Mouse (Mus musculus): ENCODE data around the gene Nmnat1.
A peak's percentile ranks its signal among the peaks of the same experiment; 100 is the strongest.
"Not testable (repeated sequence)": the region's sequence is repeated elsewhere in the genome, so short reads cannot be mapped to it uniquely, and the experiment has no call there.

Gene Nmnat1

DNA sequence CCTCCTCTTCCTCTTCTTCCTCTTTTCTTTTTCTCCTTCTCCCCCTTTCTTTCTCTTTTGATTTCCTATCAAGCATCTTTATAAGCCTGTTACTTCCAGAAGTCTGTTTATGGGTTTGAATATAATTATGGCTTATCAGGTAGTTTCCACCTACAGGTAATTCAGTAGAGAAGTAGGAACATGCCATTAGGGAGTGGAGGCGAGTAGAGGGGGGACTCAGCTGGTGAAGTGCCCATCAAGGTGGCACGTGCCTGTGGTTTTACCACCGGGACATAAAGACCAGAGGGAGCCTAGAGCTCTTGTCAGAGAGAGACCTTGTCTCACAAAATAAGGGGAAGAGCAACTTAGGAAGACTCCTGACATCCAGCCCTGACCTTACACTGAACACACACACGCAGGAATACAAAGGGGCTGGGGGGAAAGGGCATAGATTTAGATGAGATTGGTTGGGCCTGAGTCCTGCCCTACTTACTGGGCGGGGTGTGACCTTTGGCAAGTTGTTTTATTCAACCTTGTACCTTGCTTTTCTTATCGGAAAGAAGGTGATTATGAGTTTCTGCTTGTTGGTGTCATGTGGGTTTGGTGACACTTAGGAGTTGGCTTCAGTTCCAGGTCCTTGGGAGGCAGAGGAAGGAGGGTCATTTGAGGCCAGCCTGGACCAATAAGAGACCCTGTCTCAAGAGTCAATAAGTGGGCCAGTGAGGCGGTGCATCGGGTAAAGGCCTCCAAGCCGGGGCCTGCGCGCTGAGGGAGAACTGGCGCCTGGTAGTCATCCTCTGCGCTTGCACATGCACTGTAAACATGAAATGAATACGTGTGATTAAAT is 4.6 kb upstream of the Nmnat1 start:
- DNase-seq: no peak

DNA sequence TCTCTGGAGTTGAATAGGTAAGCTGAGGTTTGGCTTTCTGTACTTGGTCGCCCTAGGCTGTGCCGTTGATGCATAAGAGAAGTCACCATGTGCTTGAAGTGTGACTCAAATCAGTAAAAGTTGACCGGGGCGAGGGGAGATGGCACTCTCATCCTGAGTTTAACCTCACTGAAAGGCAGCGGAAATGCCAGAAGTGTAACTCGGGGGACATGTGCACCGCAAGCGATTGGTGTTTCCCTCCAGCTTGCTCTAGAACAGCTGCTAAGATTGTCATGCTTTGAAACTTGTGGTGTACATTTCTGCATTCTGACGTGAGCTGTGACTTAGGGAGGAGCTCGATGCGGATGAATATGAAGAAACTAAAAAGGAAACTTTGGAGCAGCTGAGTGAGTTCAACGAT is 2.7 kb upstream of the Nmnat1 start:
- DNase-seq: no peak

DNA sequence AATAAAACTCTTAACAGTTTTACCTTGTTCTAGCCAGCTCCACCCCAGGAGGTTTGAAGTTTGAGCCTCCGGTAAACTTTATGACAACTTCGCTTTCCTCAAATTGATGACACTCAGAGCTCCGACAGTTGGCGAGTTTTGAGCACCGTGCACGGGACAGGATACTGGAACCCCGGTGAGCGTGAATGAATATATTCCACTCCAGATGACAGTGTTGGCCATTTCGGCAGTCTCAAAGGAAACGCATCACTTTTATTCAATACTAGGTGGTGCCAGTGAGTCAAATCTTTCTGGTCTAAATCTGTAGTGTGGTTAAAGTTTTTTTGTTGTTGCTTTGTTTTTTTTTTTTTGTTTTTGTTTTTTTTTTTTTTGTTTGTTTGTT is 814 bp upstream of the Nmnat1 start:
- peak in 1 of 2 experiments; percentile 22 for DNase-seq

DNA sequence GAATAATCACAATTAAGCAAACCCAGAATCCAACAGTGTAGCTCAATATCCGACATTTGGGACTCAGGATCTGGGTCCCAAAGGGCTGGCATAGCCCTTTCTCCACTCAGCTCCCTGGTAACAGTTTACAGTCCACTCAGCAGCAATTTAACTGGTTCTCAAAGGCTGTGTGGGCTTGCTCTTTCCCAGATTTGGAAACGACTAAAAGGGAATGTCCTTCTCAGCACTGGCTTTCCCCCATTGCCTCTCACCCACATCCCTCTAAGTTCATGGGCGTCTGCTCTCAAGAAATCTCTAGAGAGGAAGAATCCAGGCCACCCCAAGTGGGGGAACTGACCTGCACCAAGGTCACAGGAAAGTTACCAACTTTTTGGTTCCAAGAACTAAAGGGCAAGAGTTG is 436 bp downstream of the Nmnat1 start:
- no peak for DNase-seq

DNA sequence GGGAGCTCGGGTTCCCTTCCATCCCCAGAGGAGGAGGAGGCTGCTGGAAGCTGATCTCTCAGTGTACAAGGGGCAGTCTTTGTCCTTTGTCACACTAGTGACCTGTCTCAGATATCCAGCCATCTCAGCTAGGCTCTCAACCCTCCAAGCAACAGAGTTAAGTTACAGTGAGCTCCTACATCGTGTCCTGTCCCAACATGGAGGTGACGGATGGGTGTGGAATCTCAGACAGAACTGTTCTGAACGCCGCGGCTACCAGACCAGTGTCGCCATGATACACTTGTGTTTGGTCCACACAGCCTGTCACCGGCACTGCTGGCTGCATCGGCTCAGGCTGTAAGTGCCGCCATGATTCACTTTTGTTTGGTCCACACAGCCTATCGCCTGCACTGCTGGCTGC is 7.9 kb downstream of the Nmnat1 start, which contains the start of gene Tmem274:
TSS of gene Tmem274 (plus strand) at position 301 of the 400 bp plus-strand sequence.
- no peak for DNase-seq

DNA sequence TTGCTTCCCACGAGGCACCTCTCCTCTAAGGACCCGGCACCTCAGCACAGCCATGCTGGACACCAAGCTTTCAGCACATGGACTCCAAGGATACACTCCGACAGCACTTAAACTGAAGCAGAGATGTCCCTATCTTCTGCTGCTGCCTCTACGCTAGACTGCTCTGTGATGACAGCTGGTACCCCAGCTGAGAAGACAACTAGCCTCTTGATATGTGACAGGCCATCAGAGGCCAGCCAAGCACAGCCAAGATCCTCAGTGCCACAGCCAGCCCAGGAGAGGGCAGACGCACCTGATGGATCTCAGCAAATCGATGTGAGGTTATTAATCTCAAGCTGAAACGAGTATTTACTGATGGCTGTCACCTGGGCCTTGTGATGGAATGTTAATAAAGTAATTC is 9.9 kb downstream of the Nmnat1 start:
- no peak for DNase-seq

DNA sequence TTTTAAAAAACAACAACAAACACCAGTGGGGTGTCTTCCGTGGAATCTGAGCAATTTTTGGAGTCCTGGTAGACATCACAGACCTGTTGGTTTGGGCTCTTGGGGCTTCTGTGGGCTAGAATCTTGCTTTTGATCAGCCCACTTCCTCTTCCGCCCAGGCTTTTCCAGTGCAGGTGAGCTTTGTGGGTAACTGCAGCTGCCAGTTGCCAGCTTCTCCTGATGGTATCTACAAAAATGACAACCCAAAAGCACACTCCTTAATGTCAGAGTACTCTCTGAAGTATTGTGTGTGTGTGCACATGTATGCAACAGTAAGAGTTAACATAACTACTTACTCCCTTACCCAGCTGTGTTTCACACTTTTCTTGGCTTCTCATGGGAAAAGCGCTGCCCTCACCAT is 15.4 kb downstream of the Nmnat1 start:
- no peak for DNase-seq

DNA sequence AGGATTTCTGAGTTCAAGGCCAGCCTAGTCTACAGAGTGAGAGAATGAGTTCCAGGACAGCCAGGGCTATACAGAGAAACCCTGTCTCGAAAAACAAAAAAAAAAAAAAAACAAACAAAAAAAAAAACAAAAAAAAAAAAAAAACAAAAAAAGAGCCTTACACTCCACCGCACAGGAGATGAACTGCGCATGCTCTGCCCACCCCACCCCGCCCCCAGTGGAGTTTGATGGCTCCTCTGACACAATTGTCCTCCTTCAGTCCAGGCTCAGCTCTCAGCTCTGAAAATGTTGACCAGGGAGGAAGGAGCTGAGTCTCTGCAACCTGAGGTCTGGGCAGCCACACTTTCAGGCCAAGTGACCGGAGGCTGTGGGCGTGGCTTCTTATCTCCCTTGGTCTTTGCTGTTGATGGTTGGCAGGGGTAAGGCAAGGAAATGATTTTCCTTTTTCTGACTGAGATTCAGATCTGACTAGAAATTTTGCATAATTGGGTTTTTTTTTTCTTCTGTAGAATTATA is 21.5 kb downstream of the Nmnat1 start:
- DNase-seq: no peak

DNA sequence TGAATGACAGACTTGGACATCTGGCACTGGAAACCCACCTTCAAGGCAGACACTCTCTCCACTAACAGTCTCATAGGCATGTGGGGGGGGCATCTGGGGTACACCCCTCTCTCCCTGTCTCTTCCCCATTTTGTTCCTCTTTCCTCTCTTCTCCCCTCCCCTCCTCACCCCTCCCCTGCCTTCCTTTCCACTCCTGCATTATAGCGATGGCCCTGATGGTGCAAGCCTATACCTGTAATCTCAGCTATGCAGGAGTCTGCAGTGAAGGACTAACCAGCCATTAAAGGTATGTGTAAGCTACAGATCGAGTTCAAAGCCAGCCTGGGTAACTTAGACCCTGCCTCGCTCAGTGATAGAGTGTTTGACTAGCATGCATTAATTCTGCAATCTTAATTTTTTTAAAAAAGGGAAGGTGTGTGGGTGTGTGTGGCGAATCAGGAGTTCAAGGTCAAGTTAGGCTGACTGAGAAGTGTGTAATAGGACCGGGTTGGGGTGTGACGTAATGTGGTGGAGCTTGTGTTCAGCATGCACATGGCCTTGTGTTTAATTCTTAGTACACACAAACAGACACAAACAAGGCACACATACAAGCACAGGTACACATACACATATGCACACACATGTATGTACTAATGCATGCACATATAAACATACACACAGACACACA is 22.6 kb downstream of the Nmnat1 start:
- peak in 1 of 2 experiments; percentile 23 for DNase-seq

DNA sequence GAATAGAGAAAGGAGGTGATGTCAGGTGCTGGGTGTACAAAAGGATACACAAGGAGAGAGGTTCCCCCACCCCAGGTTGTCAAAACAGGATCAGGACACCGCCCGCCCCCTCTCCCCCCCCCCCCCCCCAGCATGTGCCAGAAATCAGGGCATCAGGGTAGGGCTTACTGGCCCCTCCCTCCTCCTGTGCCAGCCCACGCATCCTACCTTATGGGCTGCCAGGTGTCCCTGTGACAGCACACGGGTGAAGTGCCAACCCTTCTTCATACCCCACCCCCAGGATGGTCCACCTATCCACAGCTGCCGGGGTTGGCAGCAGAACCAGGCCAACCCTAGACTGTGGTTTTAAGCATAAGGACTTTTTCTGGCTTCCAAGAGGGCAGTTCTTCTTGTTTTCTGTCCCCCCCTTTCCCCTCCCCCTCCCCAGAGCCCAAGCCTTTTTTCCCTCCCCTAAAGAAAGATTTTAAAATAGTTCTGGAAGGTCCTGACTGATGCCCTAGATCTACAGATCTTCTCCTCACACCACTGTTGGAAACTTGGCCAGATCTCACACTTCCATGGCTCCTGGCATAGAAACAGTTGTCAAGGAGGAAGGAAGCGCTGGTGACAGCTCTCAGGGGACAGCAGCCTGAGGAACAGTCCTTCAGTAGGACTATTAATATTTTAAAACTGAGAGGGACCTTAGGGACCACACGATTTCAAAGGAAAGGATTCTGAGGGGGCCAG is 23.3 kb downstream of the Nmnat1 start:
- peak; percentile 75 to 83 for DNase-seq

DNA sequence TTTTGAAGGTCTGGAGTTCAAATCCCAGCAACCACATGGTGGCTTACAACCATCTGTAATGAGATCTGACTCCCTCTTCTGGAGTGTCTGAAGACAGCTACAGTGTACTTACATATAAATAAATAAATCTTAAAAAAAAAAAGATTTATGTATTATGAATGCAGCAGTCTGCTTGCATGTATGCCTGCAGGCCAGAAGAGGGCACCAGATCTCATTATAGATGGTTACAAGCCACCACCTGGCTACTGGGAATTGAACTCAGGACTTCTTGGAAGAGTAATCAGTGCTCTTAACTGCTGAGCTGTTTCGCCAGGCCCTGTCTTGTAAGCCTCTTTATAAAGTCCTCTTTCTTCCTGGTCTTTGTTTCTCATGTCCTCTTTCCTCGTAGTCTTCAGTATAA is 24.5 kb downstream of the Nmnat1 start:
- DNase-seq: not testable (repeated sequence)

DNA sequence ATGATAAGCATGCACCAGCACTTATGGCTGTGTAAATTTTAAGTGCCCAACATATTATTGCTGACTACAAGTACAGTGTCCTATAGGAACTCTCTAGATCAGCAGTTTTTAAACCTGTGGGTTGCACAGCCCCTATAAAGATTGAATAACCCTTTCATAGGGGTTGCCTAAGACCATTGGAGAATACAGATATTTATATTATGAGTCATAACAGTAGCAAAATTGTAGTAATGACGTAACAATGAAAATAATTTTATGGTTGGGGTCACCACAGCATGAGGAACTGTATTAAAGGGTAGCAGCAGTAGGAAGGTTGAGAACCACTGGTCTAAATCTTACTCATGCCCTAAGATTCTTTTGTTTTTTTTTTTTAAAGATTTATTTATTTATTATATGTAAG is 25.6 kb downstream of the Nmnat1 start:
- no peak for DNase-seq

DNA sequence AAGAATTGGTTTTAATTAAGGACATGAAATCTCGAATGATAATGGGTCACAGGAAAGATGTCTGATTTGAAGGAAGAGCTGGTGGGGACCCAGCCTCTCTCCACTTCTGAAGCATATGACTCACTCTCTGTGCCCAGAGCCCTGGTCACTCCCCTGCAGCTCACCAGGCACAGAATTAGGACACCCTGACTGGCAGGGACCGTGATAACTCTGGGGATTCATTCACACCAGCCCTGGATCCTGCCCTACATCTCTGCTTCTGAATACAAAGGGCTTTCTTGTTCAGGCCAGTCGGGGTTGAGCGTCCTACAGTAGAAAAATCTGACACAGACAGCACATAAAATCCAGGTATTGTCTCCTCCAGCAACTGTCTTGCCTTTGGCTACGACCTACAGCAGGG is 26.5 kb downstream of the Nmnat1 start:
- no peak for DNase-seq

DNA sequence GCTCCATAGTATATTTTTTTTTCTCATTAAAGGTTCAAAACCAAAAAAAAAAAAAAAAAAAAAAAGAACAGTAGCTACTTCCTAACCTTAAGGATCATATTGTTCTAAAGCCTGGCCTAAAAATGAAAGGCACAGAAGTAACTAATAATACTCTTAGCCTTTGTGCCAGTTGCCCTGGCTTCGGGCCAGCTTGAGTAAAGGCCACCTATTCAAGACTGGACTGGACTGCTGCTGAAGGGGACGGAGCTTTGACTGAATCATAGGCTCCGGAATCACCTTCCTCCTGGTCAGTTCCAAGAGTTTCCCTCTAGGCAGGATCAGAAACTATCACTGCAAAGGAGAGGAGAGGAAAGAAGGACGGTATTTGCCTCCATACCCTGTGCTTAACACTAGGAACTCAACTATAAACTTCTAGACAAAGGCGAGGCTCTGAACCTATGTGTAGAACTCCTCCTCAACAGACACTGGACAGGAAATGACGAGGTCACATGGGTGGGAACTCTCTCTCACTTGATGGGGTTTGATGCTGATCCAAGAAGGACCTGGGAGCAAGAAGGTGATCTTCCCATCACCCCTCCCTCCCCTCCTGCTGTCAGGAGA is 27.1 kb downstream of the Nmnat1 start:
- peak; percentile 30 to 33 for DNase-seq

DNA sequence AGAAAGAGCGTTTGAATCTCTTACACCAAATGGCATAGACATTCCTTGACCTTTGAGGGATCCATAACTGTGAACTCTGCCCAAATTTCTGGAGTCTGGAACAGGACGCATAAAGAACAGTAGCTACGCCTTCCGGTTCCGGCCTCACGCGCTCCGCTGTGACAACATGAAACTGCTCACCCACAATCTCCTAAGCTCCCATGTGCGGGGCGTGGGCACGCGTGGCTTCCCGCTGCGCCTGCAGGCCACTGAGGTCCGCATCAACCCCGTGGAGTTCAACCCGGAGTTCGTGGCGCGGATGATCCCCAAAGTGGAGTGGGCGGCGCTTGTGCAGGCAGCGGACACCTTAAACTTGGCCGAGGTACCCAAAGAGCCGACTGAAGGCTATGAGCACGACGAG is 27.8 kb downstream of the Nmnat1 start:
- not testable (repeated sequence) for DNase-seq

DNA sequence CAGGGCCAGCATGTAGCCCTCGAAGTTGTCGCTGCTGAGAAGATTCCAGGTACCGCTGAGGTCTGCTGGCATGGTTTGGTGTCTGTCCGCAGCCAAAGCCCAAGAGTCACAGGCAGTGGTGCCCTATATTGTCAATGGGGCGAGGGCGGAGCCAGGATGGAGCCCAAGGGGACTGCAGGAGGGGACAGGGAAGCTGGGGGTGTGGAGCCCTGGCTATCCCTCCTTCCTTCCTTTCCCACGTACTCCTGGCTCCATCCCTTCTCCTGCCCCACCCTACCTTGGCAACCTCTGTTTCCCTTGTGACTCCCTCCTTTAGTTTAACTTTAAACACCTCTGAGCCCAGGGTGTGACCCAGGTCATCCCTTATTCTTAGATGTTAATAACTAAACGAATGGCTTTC is 30.1 kb downstream of the Nmnat1 start, which contains the start of gene Rbp7:
TSS of gene Rbp7 (minus strand) at position 100 of the 400 bp plus-strand sequence.
- DNase-seq: no peak

DNA sequence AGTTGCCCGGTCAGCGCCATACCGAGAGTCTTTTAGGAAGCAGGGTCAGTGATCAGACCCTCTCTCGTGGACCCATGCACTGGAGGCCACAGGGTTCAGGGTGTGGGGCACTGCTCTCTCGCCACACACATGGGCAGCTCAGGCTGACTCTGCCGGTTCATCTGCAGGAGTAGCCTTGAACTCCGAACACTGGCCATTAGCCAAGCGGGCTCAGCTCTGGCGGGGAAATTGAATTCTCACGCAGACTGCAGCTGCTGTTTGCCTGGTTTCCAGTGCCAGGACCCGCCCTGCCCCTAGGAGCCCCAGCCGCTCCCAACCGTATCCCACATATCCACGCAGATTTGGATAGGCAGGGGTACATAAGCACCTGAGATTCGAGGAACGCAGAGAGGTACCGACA is 30.7 kb downstream of the Nmnat1 start:
- DNase-seq: peak in 1 of 2 experiments; percentile 32

DNA sequence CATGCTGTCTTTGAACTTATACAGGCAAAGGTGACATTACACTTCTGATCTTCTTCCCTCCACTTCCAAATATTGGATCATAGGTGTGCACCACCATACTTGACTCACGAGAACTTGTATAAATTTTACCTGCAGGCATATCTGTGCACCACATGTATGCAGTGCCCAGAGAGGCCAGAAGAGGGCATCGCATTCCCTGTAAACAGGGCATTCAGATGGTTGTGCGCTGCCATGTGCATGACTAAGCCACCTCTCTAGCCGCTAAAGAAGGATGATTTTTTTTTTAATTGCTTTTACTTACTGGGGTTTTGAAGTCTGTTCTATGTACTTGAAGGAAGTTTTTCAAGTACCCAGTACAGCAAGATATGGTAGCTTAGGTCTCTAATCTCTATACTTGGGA is 31.3 kb downstream of the Nmnat1 start:
- DNase-seq: peak; percentile 46 to 56

DNA sequence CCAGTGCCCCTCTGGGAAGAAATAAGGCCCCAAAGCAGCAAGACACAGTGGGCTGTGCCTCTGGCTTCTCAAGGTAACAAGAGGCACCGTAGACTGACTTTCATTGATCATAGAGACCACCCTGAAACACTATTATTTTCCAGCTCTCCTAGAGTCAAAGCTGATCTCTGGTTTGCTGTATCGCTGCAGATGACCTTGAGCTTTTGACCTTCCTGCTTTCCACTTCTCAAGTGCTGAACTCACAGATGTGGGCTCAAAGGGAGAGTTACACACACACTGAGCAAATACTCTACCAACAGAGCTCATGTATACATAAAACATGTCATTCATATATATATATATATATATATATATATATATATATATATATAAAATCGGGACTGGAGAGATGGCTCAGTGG is 34.4 kb downstream of the Nmnat1 start:
- DNase-seq: no peak

DNA sequence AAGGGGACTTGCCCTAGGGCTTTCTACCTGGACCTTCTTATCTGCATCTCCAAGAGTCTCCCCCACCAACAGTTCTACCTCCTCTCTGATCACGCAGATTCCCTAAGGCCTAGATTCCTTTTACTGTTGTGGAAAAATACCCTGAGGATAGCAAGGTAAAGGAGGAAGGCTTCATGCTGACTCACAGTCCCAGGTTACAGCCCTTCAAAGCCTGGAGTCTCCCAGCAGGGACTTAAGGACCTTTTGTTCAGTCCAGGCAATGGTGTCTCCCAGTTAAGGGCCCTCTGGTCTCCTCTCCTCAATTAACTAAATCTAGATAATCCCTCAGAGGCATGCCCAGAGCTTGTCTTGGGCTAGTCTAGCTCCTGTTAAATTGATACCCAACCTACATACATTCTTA is 38.7 kb downstream of the Nmnat1 start:
- DNase-seq: no peak

DNA sequence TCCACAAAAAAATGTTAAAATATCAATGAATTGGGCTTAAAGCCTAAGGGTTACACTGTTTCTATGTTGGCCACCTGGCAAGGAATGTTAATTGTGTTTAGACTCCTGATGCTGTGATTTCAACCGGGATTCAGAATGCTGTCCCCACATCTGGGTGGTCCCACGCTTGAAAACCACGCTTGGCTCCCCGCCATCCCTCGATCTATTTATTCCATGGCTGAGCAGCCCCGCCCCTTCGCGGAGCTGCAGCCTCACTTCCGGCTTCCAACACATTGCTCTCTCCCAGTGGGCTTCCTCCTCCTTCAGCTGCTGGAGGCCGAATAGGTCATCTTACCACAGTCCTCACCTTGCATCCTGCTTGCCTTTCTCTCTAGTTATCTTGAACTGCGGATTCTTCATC is 39.1 kb downstream of the Nmnat1 start:
- DNase-seq: peak; percentile 38 to 44

DNA sequence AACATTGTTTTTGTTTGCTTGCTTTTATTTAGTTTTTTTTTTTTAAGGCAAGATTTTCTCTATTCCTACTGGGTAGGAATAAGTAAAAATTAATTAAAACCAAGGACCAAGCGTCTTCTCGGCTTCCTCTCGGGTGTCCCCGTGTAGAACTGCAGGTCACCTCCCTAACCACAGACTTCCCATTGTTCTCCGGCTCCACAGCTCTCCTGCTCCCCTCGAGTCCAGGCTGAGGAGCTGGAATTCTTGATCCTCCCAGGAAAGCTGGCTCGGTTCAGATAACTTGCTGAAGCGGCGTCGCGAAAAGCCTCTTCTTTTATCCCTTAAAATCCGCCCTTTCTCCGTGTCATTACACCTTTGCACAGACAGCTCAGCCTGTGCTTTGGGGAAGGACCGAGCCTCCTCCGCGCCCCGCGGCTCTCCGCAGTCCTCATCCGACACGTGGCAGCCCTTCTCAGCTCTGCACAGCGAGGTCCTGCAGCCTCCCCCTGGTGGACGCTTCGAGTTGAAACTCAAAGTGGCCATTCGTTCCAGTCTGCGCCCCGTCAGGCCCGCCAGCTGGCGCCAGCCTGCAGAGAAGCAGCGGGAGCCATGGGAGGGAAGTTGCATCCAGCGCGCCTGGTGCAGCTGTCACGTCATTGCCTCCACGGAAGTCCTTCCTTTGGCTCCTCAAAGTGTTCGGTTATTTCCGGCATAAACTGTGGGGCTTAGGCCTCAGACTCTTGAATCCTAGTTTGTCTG is 39.9 kb downstream of the Nmnat1 start:
- peak; percentile 88 to 92 for DNase-seq
